Mouse (Mus musculus): Measurements from ENCODE around the gene Syne1.

- TF ChIP-seq EP300 (IDR thresholded peaks at IDR 0.05; ENCODE audit: low read depth), result no peak
- no peak for TF ChIP-seq CTCF (IDR thresholded peaks at IDR 0.05; ENCODE audit: low read depth)
Measured at GRCm38 (mm10) chr10:5309398-5309797, 241.9 kb downstream of the Syne1 start.

Measured in heart, postnatal 0 days (tissue).